ENCODE assay signal across 8 mouse cellular contexts in genomic region chr1:52648153-52649027, GRCm38 (mm10). TPM values are rescaled to one million over a fixed set of nuclear protein-coding genes. Genes with fewer than 3 reads are reported as not detected.
A peak's percentile ranks its signal among the peaks of the same experiment; 100 is the strongest.
DNase-seq lines count a peak whose midpoint lies in the region; ATAC-seq lines count a peak whose summit lies in the region.

No protein-coding gene starts in this region.

- ATAC-seq in liver, embryonic 13.5 days (ENCODE audit: low read depth) = no peak
- peak; percentile 80 for ATAC-seq in neural tube, embryonic 12.5 days (ENCODE audit: low FRiP score, low read depth)

- no peak overlapping the region for H3K27ac ChIP-seq in liver, embryonic 13.5 days
- no peak overlapping the region for H3K27ac ChIP-seq in neural tube, embryonic 12.5 days

- peak; percentile 86 to 90 for DNase-seq in B cell, adult 2 months
- DNase-seq in adrenal gland, adult 2 months = peak; percentile 79
- DNase-seq in embryo, embryonic 9.5 days (ENCODE audit: extremely low spot score) = peak; percentile 49
- DNase-seq in heart, adult 9 months (ENCODE audit: low spot score in 2 of 2) = peak; percentile 42 to 78
- peak; percentile 77 to 80 for DNase-seq in kidney, postnatal 25 days
- peak; percentile 9 for DNase-seq in liver, embryonic 13.5 days
- peak; percentile 53 to 65 for DNase-seq in thymus, adult 18-20 months

- H3K9me3 ChIP-seq in liver, embryonic 13.5 days (replicated peaks) = no peaks in the 10 kb centered on the region
- H3K9me3 ChIP-seq in neural tube, embryonic 12.5 days = no peaks in the 10 kb centered on the region

- H3K4me3 ChIP-seq in liver, embryonic 13.5 days (replicated peaks) = no peak overlapping the region
- no peak overlapping the region for H3K4me3 ChIP-seq in neural tube, embryonic 12.5 days

- H3K27me3 ChIP-seq in liver, embryonic 13.5 days = no peaks in the 10 kb centered on the region
- H3K27me3 ChIP-seq in neural tube, embryonic 12.5 days (replicated peaks) = no peaks in the 10 kb centered on the region

- no peak overlapping the region for H3K4me2 ChIP-seq in liver, embryonic 13.5 days
- no peak overlapping the region for H3K4me2 ChIP-seq in neural tube, embryonic 12.5 days (replicated peaks)

- no peak overlapping the region for H3K9ac ChIP-seq in liver, embryonic 13.5 days
- H3K9ac ChIP-seq in neural tube, embryonic 12.5 days = no peak overlapping the region

- no peaks in the 10 kb centered on the region for H3K4me1 ChIP-seq in liver, embryonic 13.5 days (replicated peaks)
- H3K4me1 ChIP-seq in neural tube, embryonic 12.5 days = no peaks in the 10 kb centered on the region

- peaks cover 8% of the 10 kb centered on the region for H3K36me3 ChIP-seq in liver, embryonic 13.5 days
- H3K36me3 ChIP-seq in neural tube, embryonic 12.5 days = peaks cover 19% of the 10 kb centered on the region; the same call in 1 of the 2 replicates

- WGBS in liver, embryonic 13.5 days (ENCODE audit: insufficient replicate concordance) = 63% methylated on average over 11 of the region's 11 CpGs
- 86% methylated on average over 11 of the region's 11 CpGs for WGBS in neural tube, embryonic 12.5 days

RNA-seq across cellular contexts. Expression of gene Nemp2, which starts 17.9 kb away (rescaled TPM):
- 1 to 10 TPM; 1.4 to 3.7 TPM for total RNA-seq in adrenal gland, adult 2 months (2021)
- 2.0 and 3.0 TPM in 2 replicates for polyA plus RNA-seq in adrenal gland, adult 2 months (2012; rRNA removed)
- 1.6 and 2.4 TPM in 2 replicates for polyA plus RNA-seq in liver, embryonic 13.5 days (2015; fragmentation: Nextera tagmentation; extraction: Ambion mirVana)
- polyA plus RNA-seq in neural tube, embryonic 12.5 days (2016; fragmentation: Nextera tagmentation; extraction: Ambion mirVana) = 8.1 and 9.1 TPM in 2 replicates

Comparison
In these comparisons a context has a peak if more than half of its experiments do, and no peak if none do; other contexts are left out.
1. DNase-seq: peak in every context shown above with its lines; median percentile 88 in B cell, adult 2 months; 79 in adrenal gland, adult 2 months; 78 in kidney, postnatal 25 days; 60 in heart, adult 9 months; 59 in thymus, adult 18-20 months; 49 in embryo, embryonic 9.5 days; 9 in liver, embryonic 13.5 days.